Mouse (Mus musculus) thymus, adult 2 months (tissue): ENCODE data around the gene Pkm. TPM values are rescaled to one million over a fixed set of nuclear protein-coding genes. Genes with fewer than 3 reads are reported as not detected.
A peak's percentile ranks its signal among the peaks of the same experiment; 100 is the strongest.

Experiments
- DNase-seq: peaks from one replicate; pipeline ENCODE4 v3.0.0; 2021
- H3K27ac ChIP-seq: fragments of 200-500 bp; 2 replicates; pipeline ENCODE4 v1.5.1; 2012; ENCODE audit warnings: low read length, control low read depth; ENCODE audit not compliant: control insufficient read depth, insufficient read depth
- H3K27me3 ChIP-seq: fragments of 200-500 bp; 2 replicates; pipeline ENCODE4 v1.6.1; 2012; ENCODE audit warnings: mild to moderate bottlenecking, low read length, moderate library complexity, mixed read lengths; ENCODE audit not compliant: control insufficient read depth, insufficient read depth
- H3K36me3 ChIP-seq: fragments of 200-500 bp; 2 replicates; pipeline ENCODE4 v1.6.1; 2012; ENCODE audit warnings: mild to moderate bottlenecking, low read length, moderate library complexity; ENCODE audit not compliant: control insufficient read depth, insufficient read depth
- H3K4me1 ChIP-seq: fragments of 200-500 bp; replicated peaks from 2 replicates; pipeline ENCODE4 v1.6.1; 2012; ENCODE audit warnings: low read length; ENCODE audit not compliant: control insufficient read depth, insufficient read depth
- H3K4me3 ChIP-seq: fragments of 200-500 bp; 2 replicates; pipeline ENCODE4 v1.5.1; 2012; ENCODE audit warnings: mild to moderate bottlenecking, low read length, control low read depth, moderate library complexity; ENCODE audit not compliant: control insufficient read depth, insufficient read depth
- CTCF ChIP-seq: fragments of 200-500 bp; IDR thresholded peaks from 2 replicates; pipeline ENCODE4 v1.5.1; 2012; ENCODE audit warnings: mild to moderate bottlenecking, control low read depth, low read length, moderate library complexity, borderline replicate concordance; ENCODE audit not compliant: control insufficient read depth, poor library complexity, insufficient read depth; ENCODE audit errors: extremely low read depth
- POLR2A ChIP-seq: fragments of 200-500 bp; IDR thresholded peaks from 2 replicates; pipeline ENCODE4 v1.6.1; 2012; ENCODE audit warnings: mild to moderate bottlenecking, low read length, control low read depth, moderate library complexity; ENCODE audit not compliant: control insufficient read depth, poor library complexity, insufficient read depth; ENCODE audit errors: extremely low read depth
- WGBS: fragments of 180-500 bp; shearing (Covaris S2); methylation state at CpG from one replicate; pipeline ENCODE4 v1.1.7; 2018; 5-methylcytosine and 5-hydroxymethylcytosine counted together
- polyA plus RNA-seq: library from polyadenylated mRNA; depleted of rRNA; stranded (reverse); fragments of >200 nt; gene quantifications from 2 replicates; pipeline ENCODE4 v1.2.3, GENCODE M21; 2012

Gene Pkm
- polyA plus RNA-seq, 1 experiment, result 916 TPM

DNA sequence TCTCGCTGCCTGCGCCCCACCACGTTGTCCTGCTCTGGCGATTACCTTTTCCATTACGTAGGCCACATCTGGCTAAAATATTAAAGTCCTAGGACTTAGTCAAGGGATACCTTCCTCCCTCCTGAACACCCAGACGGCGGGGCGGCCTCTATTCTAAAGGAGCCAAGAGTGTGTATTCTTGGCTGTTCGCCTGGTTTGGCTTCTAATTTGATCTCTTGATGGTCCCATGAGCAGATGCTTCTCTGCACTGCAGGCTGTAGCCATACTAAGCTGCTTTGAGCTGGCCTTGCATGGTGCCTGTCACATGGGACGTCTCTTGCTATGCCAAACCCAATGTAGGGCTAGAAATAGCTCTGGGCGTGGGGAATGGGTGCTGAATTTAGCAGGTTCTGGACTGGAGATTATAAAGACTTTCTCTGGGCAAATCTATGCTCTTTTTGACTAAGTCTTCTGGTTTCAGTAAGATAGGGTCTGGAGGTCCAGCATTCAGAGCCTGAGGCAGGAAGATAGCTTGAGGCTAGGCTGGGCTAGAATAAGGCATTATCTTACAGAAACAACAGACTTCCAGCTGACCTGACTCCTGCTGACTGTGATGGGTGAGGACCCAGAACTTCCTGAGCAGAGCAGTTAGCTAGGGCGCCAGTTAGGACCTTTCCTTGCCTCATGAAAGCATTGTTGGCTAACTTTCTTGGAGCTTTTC lies 16.2 kb downstream of the Pkm start:
- DNase-seq, result no peak
- Histone ChIP-seq H3K36me3 (peaks cover 92% of the 10 kb centered on the region), H3K27me3 (no peaks in the 10 kb centered on the region), H3K4me3 (no peak overlapping the region), H3K27ac (no peak overlapping the region), H3K4me1 (no peaks in the 10 kb centered on the region)
- 97% methylated on average over 12 of the region's 12 CpGs for WGBS
- TF ChIP-seq POLR2A, result no peak
- no peak for TF ChIP-seq CTCF

DNA sequence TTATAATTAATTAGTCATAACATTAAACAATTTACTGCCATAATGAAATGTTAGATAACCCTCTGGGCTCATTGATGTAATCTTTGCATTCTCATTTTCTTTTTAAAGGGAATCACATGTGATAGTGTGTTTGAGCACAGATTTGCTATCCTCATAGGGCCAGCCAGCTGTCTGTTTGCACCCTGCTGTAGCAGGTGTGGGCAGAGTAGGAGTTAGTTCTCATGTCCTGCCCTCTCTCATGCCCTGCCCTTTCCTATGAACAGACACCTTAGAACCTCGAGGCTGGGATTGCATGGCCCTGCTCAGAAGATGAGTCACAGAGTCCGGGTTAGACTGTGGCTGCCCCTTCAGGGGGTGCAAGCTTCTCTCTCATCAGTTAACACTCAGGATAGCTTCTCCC lies 17.3 kb downstream of the Pkm start:
- Histone ChIP-seq H3K27ac (no peak overlapping the region), H3K4me3 (no peak overlapping the region), H3K36me3 (peaks cover 91% of the 10 kb centered on the region), H3K4me1 (no peaks in the 10 kb centered on the region), H3K27me3 (no peaks in the 10 kb centered on the region)
- 76% methylated on average over 2 of the region's 2 CpGs for WGBS
- TF ChIP-seq CTCF, result no peak
- TF ChIP-seq POLR2A, result no peak
- DNase-seq, result no peak

DNA sequence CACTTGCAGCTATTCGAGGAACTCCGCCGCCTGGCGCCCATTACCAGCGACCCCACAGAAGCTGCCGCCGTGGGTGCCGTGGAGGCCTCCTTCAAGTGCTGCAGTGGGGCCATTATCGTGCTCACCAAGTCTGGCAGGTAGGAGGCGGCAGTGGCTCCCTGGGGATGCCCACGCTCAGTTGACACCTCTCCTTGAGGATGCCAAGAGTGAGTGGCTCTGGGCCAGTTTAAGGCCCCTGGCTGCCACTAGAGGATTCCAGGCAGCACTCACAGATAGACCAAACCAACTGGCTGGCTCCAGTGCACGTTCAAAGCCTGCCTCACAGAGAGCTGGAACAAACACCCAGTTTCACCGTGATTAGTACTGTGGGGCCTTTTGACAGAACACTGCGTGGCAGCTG lies 19.4 kb downstream of the Pkm start:
- no peak for TF ChIP-seq CTCF
- TF ChIP-seq POLR2A, result no peak
- 95% methylated on average over 14 of the region's 14 CpGs for WGBS
- H3K36me3 ChIP-seq, result peaks cover 73% of the 10 kb centered on the region
- DNase-seq, result no peak
- no peaks in the 10 kb centered on the region for H3K27me3 ChIP-seq
- no peak overlapping the region for H3K4me3 ChIP-seq
- no peak overlapping the region for H3K27ac ChIP-seq
- peaks cover 8% of the 10 kb centered on the region for H3K4me1 ChIP-seq

DNA sequence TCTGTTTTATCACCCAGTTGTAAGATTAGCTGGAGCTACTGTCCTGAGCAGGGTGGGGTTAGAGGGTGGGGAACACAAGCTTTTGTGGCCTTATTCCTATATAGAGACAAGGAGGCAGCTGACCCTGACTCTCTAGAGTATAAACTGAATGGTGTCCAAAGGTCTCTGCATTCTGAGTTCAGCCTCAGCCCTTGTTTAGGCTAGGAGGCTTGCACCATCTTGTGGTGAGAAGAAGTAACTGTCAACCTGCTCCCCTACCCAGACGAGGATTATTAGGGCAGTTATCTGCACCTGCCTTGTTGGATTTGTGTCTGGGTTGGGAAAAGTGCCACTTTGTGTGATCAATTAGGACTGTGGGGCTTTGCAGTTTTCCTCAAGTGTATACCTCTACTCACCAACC lies 22.1 kb downstream of the Pkm start:
- 48% methylated on average over 1 of the region's 1 CpGs for WGBS
- DNase-seq, result no peak
- peaks cover 46% of the 10 kb centered on the region for H3K36me3 ChIP-seq

DNA sequence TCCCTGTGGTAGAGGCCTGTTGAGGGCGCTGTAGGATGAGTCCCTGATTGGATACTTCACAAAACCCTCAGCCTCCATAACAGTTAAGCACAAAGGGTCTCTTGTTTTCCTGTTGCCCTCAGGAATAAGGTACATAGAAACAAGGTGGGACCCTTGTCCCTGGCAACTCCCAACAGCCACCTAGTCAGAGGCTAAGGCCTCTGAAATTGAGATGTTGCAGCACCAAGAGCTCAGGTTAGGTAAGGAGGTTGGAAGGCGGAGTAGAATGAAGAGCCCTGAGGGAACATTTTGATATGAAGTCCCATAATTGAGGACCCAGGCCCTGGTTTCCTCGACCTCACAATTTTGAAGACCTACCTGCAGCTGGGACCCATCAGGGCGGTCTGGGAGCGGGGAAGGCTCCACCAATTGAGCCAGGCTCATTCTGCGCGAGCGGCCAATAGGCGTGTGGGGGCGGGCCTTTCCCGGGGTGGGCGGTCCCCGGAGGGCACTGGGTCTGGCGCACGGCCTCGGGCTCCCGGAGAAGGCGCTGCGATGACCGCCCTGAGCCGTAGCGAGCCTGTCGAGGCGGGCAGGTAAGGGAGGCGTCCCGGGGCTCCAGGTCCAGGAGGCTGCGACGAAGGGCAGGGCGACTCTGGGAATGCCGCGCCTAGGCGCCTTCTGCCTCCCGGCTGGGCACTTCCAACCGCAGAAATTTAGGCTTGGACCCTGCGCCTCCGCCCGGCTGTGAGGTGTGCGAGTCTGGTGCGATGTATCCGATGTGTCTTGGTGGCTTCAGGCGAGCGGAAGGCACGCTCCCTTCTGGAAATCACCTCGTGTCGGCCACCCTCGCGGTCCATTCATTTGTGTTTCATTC lies 23.7 kb downstream of the Pkm start, which contains the start of gene Gramd2:
Gramd2 (plus strand) TSS at position 467 of the 856 bp plus-strand sequence.
- Histone ChIP-seq H3K36me3 (peaks cover 35% of the 10 kb centered on the region), H3K4me3 (peak within 1 kb of the TSS; percentile 20), H3K4me1 (peaks cover 8% of the 10 kb centered on the region), H3K27me3 (no peaks in the 10 kb centered on the region), H3K27ac (no peak within 1 kb of the TSS)
- WGBS, result 8% methylated on average over 47 of the region's 47 CpGs
- TF ChIP-seq CTCF (no peak), POLR2A (no peak)
- peak; percentile 59 for DNase-seq

More for the DNA sequence above, 22.1 kb downstream of the Pkm start:
- no peak overlapping the region for H3K4me3 ChIP-seq
- TF ChIP-seq POLR2A, result no peak
- no peak for TF ChIP-seq CTCF
- H3K27me3 ChIP-seq, result no peaks in the 10 kb centered on the region
- H3K4me1 ChIP-seq, result peaks cover 8% of the 10 kb centered on the region
- no peak overlapping the region for H3K27ac ChIP-seq

DNA sequence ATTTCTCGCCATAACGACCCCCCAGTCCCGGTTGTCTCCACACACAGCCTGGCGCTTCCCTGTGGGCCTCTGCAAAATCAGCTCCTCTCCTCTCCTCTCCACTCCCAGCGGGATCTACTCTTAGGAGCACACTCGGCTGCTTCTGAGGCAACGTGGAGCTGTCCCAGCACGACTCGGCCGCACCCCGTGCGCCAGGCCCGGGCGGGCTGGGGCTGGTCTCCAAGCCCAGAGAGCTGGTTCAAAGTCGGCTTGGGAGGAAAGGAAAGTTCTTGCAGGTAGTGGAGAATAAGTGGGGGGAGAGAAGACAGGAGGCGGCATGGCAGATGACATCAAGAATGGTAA lies 24.3 kb downstream of the Pkm start:
- 42% methylated on average over 16 of the region's 16 CpGs for WGBS

More for the DNA sequence above, 24.3 kb downstream of the Pkm start:
- DNase-seq, result no peak
- no peaks in the 10 kb centered on the region for H3K27me3 ChIP-seq
- H3K27ac ChIP-seq, result no peak overlapping the region
- peaks cover 8% of the 10 kb centered on the region for H3K4me1 ChIP-seq
- TF ChIP-seq POLR2A (no peak), CTCF (no peak)
- H3K36me3 ChIP-seq, result peaks cover 29% of the 10 kb centered on the region
- H3K4me3 ChIP-seq, result peak overlapping the region; percentile 20; the same call in 1 of the 2 replicates
